Mouse (Mus musculus) liver, embryonic 14.5 days (tissue): ENCODE data around the gene Fars2. TPM values are rescaled to one million over a fixed set of nuclear protein-coding genes. Genes with fewer than 3 reads are reported as not detected.
A peak's percentile ranks its signal among the peaks of the same experiment; 100 is the strongest.

Experiments
- ATAC-seq: fragments of 200-750 bp; cut with Nextera tagmentation; 2 replicates; pipeline ENCODE4 v1.8.0; 2017; ENCODE audit warnings: moderate number of reproducible peaks, mild to moderate bottlenecking, moderate library complexity; ENCODE audit not compliant: insufficient read depth
- DNase-seq, 3 experiments: peaks; one replicate each; pipeline ENCODE4 v3.0.0-alpha.2; 2012 to 2013; ENCODE audit warnings: low read depth in 3 of 3, low spot score in 3 of 3
- H3K27ac ChIP-seq: fragments of 300-500 bp; sonication (generic); 2 replicates; pipeline ENCODE4 v1.5.1; 2014; ENCODE audit warnings: moderate library complexity, mild to moderate bottlenecking, control low read depth, inconsistent platforms
- H3K27me3 ChIP-seq: fragments of 300-500 bp; sonication (generic); 2 replicates; pipeline ENCODE4 v1.6.1; 2014; ENCODE audit warnings: mild to moderate bottlenecking, low read length, moderate library complexity; ENCODE audit not compliant: control insufficient read depth, insufficient read depth
- H3K36me3 ChIP-seq: fragments of 300-500 bp; sonication (generic); replicated peaks from 2 replicates; pipeline ENCODE4 v1.6.1; 2014; ENCODE audit warnings: low read depth; ENCODE audit not compliant: control insufficient read depth, insufficient read depth
- H3K4me1 ChIP-seq, 2 experiments: fragments of 200-500 bp in 1 of 2; fragments of 300-500 bp in 1 of 2; sonication (generic) in 1 of 2; replicated peaks; 2 replicates each; pipeline ENCODE4 v1.6.1; 2012 to 2014; ENCODE audit warnings: antibody characterized with exemption in 1 of 2, inconsistent platforms in 1 of 2, low read length in 1 of 2; ENCODE audit not compliant: control insufficient read depth in 2 of 2, insufficient read depth in 2 of 2
- H3K4me2 ChIP-seq: fragments of 300-500 bp; sonication (generic); 2 replicates; pipeline ENCODE4 v1.6.1; 2014; ENCODE audit warnings: low read depth, mild to moderate bottlenecking, control low read depth, moderate library complexity
- H3K4me3 ChIP-seq, 2 experiments: fragments of 200-500 bp in 1 of 2; fragments of 300-500 bp in 1 of 2; sonication (generic) in 1 of 2; 2 replicates each; pipeline ENCODE4 v1.5.1; 2012 to 2014; ENCODE audit warnings: low read depth in 2 of 2, low read length in 2 of 2, mild to moderate bottlenecking in 2 of 2, control low read depth in 1 of 2, inconsistent platforms in 1 of 2, moderate library complexity in 1 of 2; ENCODE audit not compliant: insufficient read depth in 1 of 2
- H3K9ac ChIP-seq: fragments of 300-500 bp; sonication (generic); replicated peaks from 2 replicates; pipeline ENCODE4 v1.6.1; 2014; ENCODE audit warnings: mild to moderate bottlenecking, control low read depth, moderate library complexity
- H3K9me3 ChIP-seq: fragments of 300-500 bp; sonication (generic); 2 replicates; pipeline ENCODE4 v1.6.1; 2016; ENCODE audit warnings: low read length, mixed read lengths; ENCODE audit not compliant: control insufficient read depth
- CTCF ChIP-seq: IDR thresholded peaks from 2 replicates; pipeline ENCODE4 v1.5.1; 2016; ENCODE audit warnings: antibody characterized with exemption, low read depth, control low read depth
- EP300 ChIP-seq: IDR thresholded peaks from 2 replicates; pipeline ENCODE4 v1.6.1; 2016; ENCODE audit warnings: antibody characterized with exemption, low read depth
- WGBS: fragments of 180-500 bp; shearing (Covaris S2); extraction: QIAGEN DNeasy Blood & Tissue Kit; methylation state at CpG from one replicate; pipeline ENCODE4 v1.1.7; 2014; ENCODE audit not compliant: insufficient replicate concordance; 5-methylcytosine and 5-hydroxymethylcytosine counted together
- polyA plus RNA-seq, 2 experiments: library from polyadenylated mRNA; depleted of rRNA in 1 of 2; stranded (reverse) in 1 of 2; unstranded in 1 of 2; fragments of >200 nt; fragmentation: Nextera tagmentation in 1 of 2; extraction: Ambion mirVana in 1 of 2; gene quantifications; 2 replicates each; pipeline versions ENCODE4 v1.2.1 to v1.2.3; 2012 to 2014

Gene Fars2
- polyA plus RNA-seq (2012; rRNA removed) (15.2 and 18.8 TPM in 2 replicates), polyA plus RNA-seq (2014; fragmentation: Nextera tagmentation; extraction: Ambion mirVana) (23.0 and 29.8 TPM in 2 replicates)

GRCm38 (mm10) chr13:36117143-36118014 is at the start of gene Fars2, which contains the start of gene Lyrm4:
TSS of gene Fars2 (plus strand) at chr13:36117412.
TSS of gene Lyrm4 (minus strand) at chr13:36117526.
- WGBS, result under 1% methylated on average over 74 of the region's 75 CpGs
- Histone ChIP-seq H3K9me3 (no peaks in the 10 kb centered on the region), H3K36me3 (no peaks in the 10 kb centered on the region), H3K4me1 (peaks cover 6 to 13% of the 10 kb centered on the region in 2 experiments), H3K4me3 (peak within 1 kb of the TSS; percentile 68 to 86), H3K27me3 (no peaks in the 10 kb centered on the region), H3K9ac (peak within 1 kb of the TSS; percentile 77), H3K4me2 (peak within 1 kb of the TSS; percentile 74), H3K27ac (peak within 1 kb of the TSS; percentile 85)
- ATAC-seq (peak; percentile 96), DNase-seq (peak; percentile 91 to 94 (median 92))
- TF ChIP-seq EP300, result peak; percentile 67
- peak; percentile 28; the same call in 1 of the 2 replicates for TF ChIP-seq CTCF

DNA sequence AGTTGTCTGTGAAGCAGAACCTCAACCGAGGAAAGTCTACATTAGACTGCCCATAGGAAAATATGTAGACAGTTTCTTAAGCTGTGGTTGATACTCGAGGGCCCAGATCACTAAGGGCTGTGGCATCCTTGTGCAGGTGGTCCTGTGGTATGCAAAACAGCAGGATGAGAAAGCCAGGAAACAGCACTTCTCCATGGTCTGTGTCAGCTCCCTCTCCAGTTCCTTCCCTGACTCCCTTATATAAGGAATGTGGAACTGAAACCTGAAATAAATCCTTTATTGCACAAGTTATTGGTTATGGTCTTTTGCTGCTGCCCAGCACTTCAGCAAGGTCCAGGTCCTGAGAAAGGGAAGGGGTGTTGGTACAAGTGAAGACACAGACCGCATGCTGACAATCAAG is 42.7 kb upstream of the Fars2 start:
- H3K36me3 ChIP-seq, result no peaks in the 10 kb centered on the region
- ATAC-seq (no peak), DNase-seq (no peak)
- no peak overlapping the region for H3K27ac ChIP-seq
- H3K27me3 ChIP-seq, result no peaks in the 10 kb centered on the region
- no peak overlapping the region for H3K4me2 ChIP-seq
- no peaks in the 10 kb centered on the region for H3K9me3 ChIP-seq
- H3K9ac ChIP-seq, result no peak overlapping the region
- 62% methylated on average over 3 of the region's 3 CpGs for whole genome bisulfite sequencing
- TF ChIP-seq EP300, result no peak
- no peak for TF ChIP-seq CTCF
- no peak overlapping the region for H3K4me3 ChIP-seq
- H3K4me1 ChIP-seq, result peaks cover 0 to 2% of the 10 kb centered on the region in 2 experiments; a peak in 1 of 4 replicates

GRCm38 (mm10) chr13:36081591-36081990 is 35.6 kb upstream of the Fars2 start:
- DNase-seq, result no peak
- TF ChIP-seq CTCF (no peak), EP300 (no peak)
- Histone ChIP-seq H3K4me2 (no peak overlapping the region), H3K27ac (no peak overlapping the region), H3K4me1 (peaks cover 6 to 8% of the 10 kb centered on the region in 2 experiments), H3K36me3 (no peaks in the 10 kb centered on the region), H3K9me3 (no peaks in the 10 kb centered on the region), H3K9ac (no peak overlapping the region), H3K27me3 (no peaks in the 10 kb centered on the region), H3K4me3 (no peak overlapping the region)
- 81% methylated on average over 3 of the region's 3 CpGs for WGBS
- no peak for ATAC-seq

GRCm38 (mm10) chr13:36084701-36085100 is 32.5 kb upstream of the Fars2 start:
- no peaks in the 10 kb centered on the region for H3K9me3 ChIP-seq
- 87% methylated on average over 3 of the region's 3 CpGs for WGBS

GRCm38 (mm10) chr13:36085971-36086370 is 31.2 kb upstream of the Fars2 start:
- peak overlapping the region; percentile 38 for H3K9ac ChIP-seq
- H3K4me1 ChIP-seq, result peaks cover 36 to 42% of the 10 kb centered on the region in 2 experiments
- H3K4me2 ChIP-seq, result peak overlapping the region; percentile 13
- H3K4me3 ChIP-seq, result no peak overlapping the region
- H3K27ac ChIP-seq, result peak overlapping the region; percentile 9
- H3K36me3 ChIP-seq, result peaks cover 3% of the 10 kb centered on the region
- TF ChIP-seq CTCF (no peak), EP300 (no peak)
- WGBS, result 78% methylated on average over 3 of the region's 3 CpGs
- no peak for DNase-seq
- H3K9me3 ChIP-seq, result no peaks in the 10 kb centered on the region
- ATAC-seq, result no peak
- H3K27me3 ChIP-seq, result no peaks in the 10 kb centered on the region

More at GRCm38 (mm10) chr13:36084701-36085100, 32.5 kb upstream of the Fars2 start:
- Histone ChIP-seq H3K36me3 (no peaks in the 10 kb centered on the region; the same call in 1 of the 2 replicates), H3K4me3 (no peak overlapping the region), H3K4me2 (no peak overlapping the region), H3K4me1 (peaks cover 27 to 33% of the 10 kb centered on the region in 2 experiments), H3K27me3 (no peaks in the 10 kb centered on the region), H3K9ac (no peak overlapping the region), H3K27ac (no peak overlapping the region)
- DNase-seq (no peak), ATAC-seq (no peak)
- no peak for TF ChIP-seq CTCF
- no peak for TF ChIP-seq EP300
